In genomic region chr4:45271041-45271452, GRCm38 (mm10) we compare ENCODE assay signal across 8 mouse cellular contexts. TPM values are rescaled to one million over a fixed set of nuclear protein-coding genes. Genes with fewer than 3 reads are reported as not detected.
DNase-seq lines count a peak whose midpoint lies in the region; ATAC-seq and TF ChIP-seq lines count a peak whose summit lies in the region.

No protein-coding gene starts in this region.

- no peak overlapping the region for H3K9ac ChIP-seq in lung, postnatal 0 days (replicated peaks; ENCODE audit: low read depth)
- H3K9ac ChIP-seq in hindbrain, embryonic 15.5 days = no peak overlapping the region
- H3K9ac ChIP-seq in limb, embryonic 14.5 days (ENCODE audit: low read depth, low read length, severe bottlenecking) = no peak overlapping the region

- H3K4me1 ChIP-seq in lung, postnatal 0 days (ENCODE audit: insufficient read depth, low read depth, low read length) = no peaks in the 10 kb centered on the region
- peaks cover 13% of the 10 kb centered on the region for H3K4me1 ChIP-seq in hindbrain, embryonic 15.5 days (replicated peaks)
- no peaks in the 10 kb centered on the region; the same call in 1 of the 2 replicates for H3K4me1 ChIP-seq in limb, embryonic 14.5 days (ENCODE audit: control insufficient read depth, insufficient read depth, low read length)

- no peak for TF ChIP-seq EP300 in lung, postnatal 0 days (IDR thresholded peaks at IDR 0.05)

- no peak overlapping the region for H3K4me3 ChIP-seq in lung, postnatal 0 days (ENCODE audit: low read depth, low read length)
- H3K4me3 ChIP-seq in hindbrain, embryonic 15.5 days = no peak overlapping the region
- no peak overlapping the region for H3K4me3 ChIP-seq in limb, embryonic 14.5 days (replicated peaks; ENCODE audit: low read length)

- no peak for ATAC-seq in lung, postnatal 0 days
- peak; percentile 92 for ATAC-seq in hindbrain, embryonic 15.5 days (ENCODE audit: low FRiP score, low read depth)
- peak; percentile 81 for ATAC-seq in limb, embryonic 14.5 days (ENCODE audit: low FRiP score, low read depth)
- ATAC-seq in erythroid progenitor cell, adult 5-6 weeks (replicated peaks; ENCODE audit: low FRiP score, poor library complexity, severe bottlenecking) = no peak

- TF ChIP-seq POLR2A in limb, embryonic 14.5 days (IDR thresholded peaks at IDR 0.05; ENCODE audit: borderline replicate concordance, extremely low read depth, insufficient read depth, insufficient read length) = no peak

- H3K27ac ChIP-seq in lung, postnatal 0 days (ENCODE audit: low read length) = no peak overlapping the region
- H3K27ac ChIP-seq in hindbrain, embryonic 15.5 days (replicated peaks) = peak overlapping the region; percentile 55
- no peak overlapping the region for H3K27ac ChIP-seq in limb, embryonic 14.5 days (replicated peaks; ENCODE audit: low read depth, low read length)

- H3K9me3 ChIP-seq in lung, postnatal 0 days (ENCODE audit: low read length) = no peaks in the 10 kb centered on the region
- H3K9me3 ChIP-seq in hindbrain, embryonic 15.5 days = no peaks in the 10 kb centered on the region
- H3K9me3 ChIP-seq in limb, embryonic 14.5 days (ENCODE audit: control insufficient read depth, low read length) = no peaks in the 10 kb centered on the region

- no peak overlapping the region for H3K4me2 ChIP-seq in lung, postnatal 0 days (replicated peaks; ENCODE audit: low read depth, low read length)
- 0 out of 2 replicates have a peak overlapping the region, but pooled peaks have one; percentile 22 for H3K4me2 ChIP-seq in hindbrain, embryonic 15.5 days
- H3K4me2 ChIP-seq in limb, embryonic 14.5 days (replicated peaks; ENCODE audit: low read depth, low read length, severe bottlenecking) = no peak overlapping the region

- DNase-seq in embryo, embryonic 10.5 days (ENCODE audit: low spot score) = peak; percentile 23
- no peak for DNase-seq in embryo, embryonic 10 days (ENCODE audit: low spot score)
- DNase-seq in lung, postnatal 4 days = peak; percentile 23 to 44
- no peak for DNase-seq in lung, postnatal 0 days (ENCODE audit: low spot score)
- DNase-seq in limb, embryonic 14.5 days (ENCODE audit: low spot score) = peak; percentile 63
- DNase-seq in c-Kit-positive CD71-positive TER-119-positive erythroid progenitor cells, embryonic 14.5 days (ENCODE audit: low spot score) = no peak

- no peaks in the 10 kb centered on the region for H3K36me3 ChIP-seq in lung, postnatal 0 days (ENCODE audit: insufficient read depth, low read length)
- H3K36me3 ChIP-seq in hindbrain, embryonic 15.5 days = no peaks in the 10 kb centered on the region
- H3K36me3 ChIP-seq in limb, embryonic 14.5 days (ENCODE audit: control insufficient read depth, insufficient read depth, low read length) = no peaks in the 10 kb centered on the region

- H3K27me3 ChIP-seq in lung, postnatal 0 days (replicated peaks; ENCODE audit: insufficient read depth, low read length) = no peaks in the 10 kb centered on the region
- H3K27me3 ChIP-seq in hindbrain, embryonic 15.5 days = no peaks in the 10 kb centered on the region
- no peaks in the 10 kb centered on the region for H3K27me3 ChIP-seq in limb, embryonic 14.5 days (ENCODE audit: control insufficient read depth, insufficient read depth, low read length)

- no peak for TF ChIP-seq CTCF in lung, postnatal 0 days (IDR thresholded peaks at IDR 0.05)

- WGBS in lung, postnatal 0 days = 70% methylated on average over 10 of the region's 10 CpGs
- 57% methylated on average over 10 of the region's 10 CpGs for WGBS in hindbrain, embryonic 15.5 days
- WGBS in limb, embryonic 14.5 days = 65% methylated on average over 10 of the region's 10 CpGs

RNA-seq across cellular contexts. Expression of gene Trmt10b, which starts 25.9 kb away (rescaled TPM):
- 12.0 and 14.8 TPM in 2 replicates for polyA plus RNA-seq in lung, postnatal 0 days (2015; fragmentation: Nextera tagmentation; extraction: Ambion mirVana)
- 22.9 and 23.3 TPM in 2 replicates for polyA plus RNA-seq in hindbrain, embryonic 15.5 days (2015; fragmentation: Nextera tagmentation; extraction: Ambion mirVana)
- 7.1 and 10.1 TPM in 2 replicates for polyA plus RNA-seq in limb, embryonic 14.5 days (2012; rRNA removed)
- polyA plus RNA-seq in limb, embryonic 14.5 days (2014; fragmentation: Nextera tagmentation; extraction: Ambion mirVana) = 16.2 and 18.5 TPM in 2 replicates
- 11.7 TPM in 1 of 2 replicates, not detected in the other for total RNA-seq in erythroid progenitor cell, adult 5-6 weeks (2015; ENCODE audit: low replicate concordance)
- 0.23 and 3.3 TPM in 2 replicates for total RNA-seq in erythroid progenitor cell, adult 5-6 weeks (2017; ENCODE audit: low replicate concordance)

Comparison
In these comparisons a context has a peak if more than half of its experiments do, and no peak if none do; other contexts are left out.
1. DNase-seq: peak in embryo, embryonic 10.5 days (single experiment), lung, postnatal 4 days (2 of 2) and limb, embryonic 14.5 days (single experiment); none in embryo, embryonic 10 days (single experiment), lung, postnatal 0 days (single experiment) and c-Kit-positive CD71-positive TER-119-positive erythroid progenitor cells, embryonic 14.5 days (single experiment).
2. ATAC-seq: peak in hindbrain, embryonic 15.5 days (single experiment) and limb, embryonic 14.5 days (single experiment); none in lung, postnatal 0 days (single experiment) and erythroid progenitor cell, adult 5-6 weeks (single experiment).